Mouse (Mus musculus): Measurements from ENCODE around the gene Abraxas2.

Gene Abraxas2

DNA sequence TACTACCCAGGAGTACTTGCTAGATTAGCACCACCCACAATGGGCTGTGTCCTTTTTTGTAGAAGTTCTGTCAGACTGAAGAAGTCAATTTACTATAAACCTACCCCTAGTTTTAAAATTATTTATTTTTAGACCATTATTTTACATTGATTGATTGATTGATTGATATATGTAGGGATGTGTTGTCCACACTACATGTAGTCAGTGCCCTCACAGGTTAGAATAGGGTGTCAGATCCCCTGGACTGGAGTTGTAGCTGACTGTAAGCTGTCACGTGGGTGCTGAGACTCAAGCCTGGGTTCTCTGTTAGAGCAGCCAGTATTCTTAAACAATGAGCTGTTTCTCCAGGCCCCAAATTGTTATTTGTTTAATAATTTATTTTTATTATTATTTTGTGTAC is 34.3 kb downstream of the Abraxas2 start:
- in situ Hi-C loops (cut with MboI, MseI): loop anchor here in 1 of 2 experiments (10.0 kb wide), 1 partner anchor 111 kb away; no protein-coding TSS in a partner anchor

- in situ Hi-C loops (cut with MboI, MseI): loop anchor here (5.0 to 10.0 kb wide), 4 partner anchors 107 to 243 kb away; no protein-coding TSS in a partner anchor
Observed at GRCm38 (mm10) chr7:132894841-132895555, 36.0 kb downstream of the Abraxas2 start.

DNA sequence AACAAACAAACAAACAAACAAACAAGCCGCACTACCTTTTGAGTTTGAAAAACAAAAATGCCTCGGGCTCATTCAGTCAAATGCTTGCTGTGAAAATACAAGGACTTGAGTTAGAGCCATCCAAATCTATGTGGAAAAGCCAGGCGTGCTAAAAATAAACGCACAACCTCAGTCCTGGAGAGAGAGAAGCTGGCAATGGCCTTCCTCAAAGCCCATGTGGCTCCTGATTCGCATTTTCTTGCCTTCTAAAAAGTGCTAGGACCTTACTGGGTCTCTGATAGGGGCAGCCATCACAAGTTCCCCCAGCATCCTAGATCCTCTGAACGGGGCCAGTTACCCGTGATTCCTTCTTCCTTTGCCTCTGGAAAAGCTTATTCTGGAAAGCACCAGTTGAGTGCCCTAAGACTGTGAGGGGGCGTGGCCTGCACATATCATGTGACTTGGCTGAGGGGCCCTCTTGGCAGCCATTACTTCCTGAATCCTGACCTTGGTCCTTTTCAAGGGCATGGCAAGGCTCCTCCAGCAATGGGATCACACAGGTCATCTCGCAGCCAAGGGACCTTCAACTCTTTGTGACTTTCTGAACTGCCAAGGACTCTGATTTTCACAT is 37.3 kb downstream of the Abraxas2 start:
- in situ Hi-C loops (cut with MboI, MseI): loop anchor here (5.0 to 10.0 kb wide), 4 partner anchors 106 to 244 kb away; no protein-coding TSS in a partner anchor

GRCm38 (mm10) chr7:132897258-132897657 is 38.2 kb downstream of the Abraxas2 start:
- in situ Hi-C loops (cut with MboI, MseI): loop anchor here (5.0 to 10.0 kb wide), 4 partner anchors 105 to 245 kb away; no protein-coding TSS in a partner anchor

GRCm38 (mm10) chr7:132898234-132898633 is 39.2 kb downstream of the Abraxas2 start:
- in situ Hi-C loops (cut with MboI, MseI): loop anchor here (5.0 to 10.0 kb wide), 4 partner anchors 104 to 246 kb away; no protein-coding TSS in a partner anchor

GRCm38 (mm10) chr7:132900826-132901531 is 42.0 kb downstream of the Abraxas2 start:
- in situ Hi-C loops (cut with MboI, MseI): loop anchor here in 1 of 2 experiments (10.0 kb wide), 1 partner anchor 666 kb away; no protein-coding TSS in a partner anchor

DNA sequence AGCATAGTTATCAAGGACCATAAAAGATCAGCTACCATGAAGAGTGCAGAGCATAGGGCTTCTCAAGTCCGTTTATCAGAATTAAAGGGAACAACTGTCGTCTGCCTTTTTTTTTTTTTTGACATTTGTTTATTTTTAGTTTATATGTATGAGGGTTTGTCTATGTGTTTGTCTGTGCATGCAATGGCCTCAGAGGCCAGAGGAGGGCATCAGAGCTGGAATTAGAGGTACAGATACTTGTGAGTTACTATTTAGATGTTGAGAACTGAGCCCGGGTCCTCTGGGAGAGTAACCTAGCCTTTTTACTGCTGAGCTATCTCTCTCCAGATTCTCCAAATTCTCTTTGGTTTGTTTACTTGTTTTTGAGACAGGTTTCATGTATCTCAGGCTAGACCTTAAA is 44.8 kb downstream of the Abraxas2 start:
- in situ Hi-C loops (cut with MboI, MseI): loop anchor here in 1 of 2 experiments (10.0 kb wide), 1 partner anchor 669 kb away; no protein-coding TSS in a partner anchor

DNA sequence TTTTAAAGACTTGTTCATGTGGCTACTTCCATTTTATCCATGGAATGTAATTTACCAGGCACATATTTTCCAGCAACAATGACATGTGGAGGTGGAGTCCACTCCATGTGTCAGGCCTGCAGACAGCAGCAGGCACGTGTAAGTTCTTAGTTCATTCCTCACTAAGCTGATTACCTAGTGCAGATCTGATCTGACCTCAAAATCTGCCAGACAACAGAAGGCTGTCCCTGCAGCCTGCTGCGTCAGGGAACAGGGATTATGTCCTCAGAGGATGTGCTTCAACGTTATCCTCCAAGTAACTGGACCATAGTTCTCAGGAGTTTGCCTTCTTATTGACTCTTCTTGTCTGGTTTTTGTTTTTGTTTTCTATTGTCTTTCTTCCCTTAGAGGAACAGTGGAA is 62.9 kb downstream of the Abraxas2 start:
- in situ Hi-C loops (cut with MboI, MseI): loop anchor here in 1 of 2 experiments (10.0 kb wide), 1 partner anchor 1493 kb away; no protein-coding TSS in a partner anchor

- in situ Hi-C loops (cut with MboI, MseI): loop anchor here in 1 of 2 experiments (10.0 kb wide), 1 partner anchor 1490 kb away; no protein-coding TSS in a partner anchor
Observed at GRCm38 (mm10) chr7:132925227-132925626, 66.2 kb downstream of the Abraxas2 start.

GRCm38 (mm10) chr7:132927201-132927600 is 68.2 kb downstream of the Abraxas2 start:
- in situ Hi-C loops (cut with MboI, MseI): loop anchor here in 1 of 2 experiments (10.0 kb wide), 1 partner anchor 1488 kb away; no protein-coding TSS in a partner anchor

DNA sequence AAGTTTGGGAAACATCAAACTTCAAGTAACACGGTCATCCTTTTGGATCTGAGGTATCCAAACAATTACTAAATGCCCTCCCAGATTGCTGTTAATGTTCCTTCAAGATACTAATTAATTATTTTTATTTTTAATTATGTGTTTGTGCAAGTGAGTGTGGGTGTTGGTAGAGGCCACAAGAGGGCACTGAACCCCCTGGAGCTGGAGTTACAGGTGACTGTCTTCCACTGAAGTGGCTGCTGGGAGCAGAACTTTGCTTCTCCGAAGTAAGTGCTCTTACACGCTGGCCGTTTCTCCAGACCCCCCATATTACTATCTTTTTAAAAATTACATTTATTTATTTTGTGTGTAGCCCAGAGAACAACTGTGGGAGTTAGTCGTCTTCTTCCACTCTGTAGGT is 71.0 kb downstream of the Abraxas2 start:
- in situ Hi-C loops (cut with MboI, MseI): no loop called here

DNA sequence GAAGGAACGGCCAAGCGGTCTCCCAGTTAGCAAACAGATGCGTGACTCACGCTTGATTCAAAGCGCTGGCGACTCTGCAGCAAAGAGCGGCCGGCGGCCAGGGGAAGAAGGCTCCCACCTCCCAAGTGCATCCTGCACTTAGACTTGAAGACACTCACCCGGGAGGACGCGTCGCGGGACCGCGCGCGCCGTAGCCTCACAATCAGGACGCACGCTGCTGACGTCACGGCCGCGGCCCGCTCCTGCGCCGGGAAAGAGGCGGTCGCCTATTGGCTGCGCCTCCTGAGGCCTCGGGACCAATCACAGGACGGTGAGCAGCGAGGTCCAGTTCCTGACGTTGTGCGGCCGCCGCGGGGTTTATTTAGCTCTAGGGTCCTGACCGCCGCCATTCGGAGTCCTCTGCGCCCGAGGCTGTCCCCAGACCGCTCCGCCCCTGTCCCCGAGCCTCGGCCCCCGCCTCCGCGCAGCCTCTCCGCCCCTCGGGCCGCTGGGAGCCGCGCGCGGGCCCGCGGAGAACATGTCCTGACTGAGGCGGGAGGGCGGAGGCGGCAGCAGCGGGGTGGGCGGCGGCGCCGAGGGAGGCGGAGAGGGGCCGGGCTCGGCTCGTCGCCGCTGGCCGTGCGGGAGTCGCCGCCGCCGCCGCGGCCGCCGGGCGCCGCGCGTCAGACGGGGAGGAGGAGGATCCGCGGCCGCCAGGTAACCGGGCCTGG is 72.0 kb downstream of the Abraxas2 start, which contains the start of gene Zranb1:
Zranb1 (plus strand) TSS at position 293 of the 710 bp plus-strand sequence.
- in situ Hi-C loops (cut with MboI, MseI): no loop called here

DNA sequence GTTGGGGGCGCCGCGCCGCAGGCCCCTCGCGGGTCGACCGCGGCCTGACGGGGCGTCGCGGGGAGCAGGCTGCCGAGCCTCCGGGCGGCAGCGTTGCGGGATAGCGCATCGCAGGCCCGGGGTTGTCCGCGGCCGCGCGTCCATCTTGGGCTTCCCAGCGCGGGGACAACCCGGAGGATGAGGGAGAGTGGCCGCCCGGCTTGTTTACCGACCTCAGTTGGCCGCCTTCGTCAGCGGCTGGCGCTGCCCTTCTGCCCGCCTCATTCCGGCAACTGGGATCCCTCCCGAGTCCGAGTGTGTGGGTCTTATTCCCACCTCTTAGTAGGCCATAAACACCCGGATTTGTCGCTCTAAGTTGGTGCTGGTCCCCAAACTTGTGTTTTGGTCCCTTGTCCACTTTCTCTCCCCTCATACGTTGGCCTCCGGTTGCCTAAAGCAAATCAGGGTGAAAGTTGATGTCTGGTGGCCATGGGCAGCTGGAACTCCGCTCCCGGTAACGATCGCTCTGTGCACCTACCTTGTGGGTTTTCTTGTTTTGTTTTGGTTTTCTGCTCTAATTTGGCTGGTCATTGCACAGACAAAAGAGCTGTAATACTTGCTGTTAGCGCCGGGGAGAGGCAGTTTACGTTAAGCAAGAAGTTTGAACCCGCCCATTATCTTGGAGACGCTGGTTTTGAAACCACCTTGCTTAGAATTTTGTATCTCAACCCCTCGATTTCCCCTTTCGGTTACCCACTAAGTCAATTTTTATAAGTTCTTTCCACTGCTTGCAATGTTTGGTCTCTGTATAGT is 72.7 kb downstream of the Abraxas2 start:
- in situ Hi-C loops (cut with MboI, MseI): no loop called here

GRCm38 (mm10) chr7:132933331-132933730 is 74.3 kb downstream of the Abraxas2 start:
- in situ Hi-C loops (cut with MboI, MseI): no loop called here

Measured in T-helper 17 cell (primary cell).